Mouse (Mus musculus) frontal cortex, postnatal 10 days (tissue): ENCODE data around the gene Slc38a9.

Source experiments
- DNase-seq, 2 experiments: peaks; one replicate each; pipeline ENCODE4 v3.0.0; 2022; ENCODE audit warnings: low spot score in 2 of 2, mixed read lengths in 1 of 2

The Slc38a9 gene

GRCm38 (mm10) chr13:112745936-112746694, 85.6 kb downstream of the Slc38a9 start:
- no peak for DNase-seq

- no peak for DNase-seq
Measured at GRCm38 (mm10) chr13:112746695-112747055, 86.1 kb downstream of the Slc38a9 start.

GRCm38 (mm10) chr13:112747808-112748430, 87.4 kb downstream of the Slc38a9 start:
- no peak for DNase-seq

DNA sequence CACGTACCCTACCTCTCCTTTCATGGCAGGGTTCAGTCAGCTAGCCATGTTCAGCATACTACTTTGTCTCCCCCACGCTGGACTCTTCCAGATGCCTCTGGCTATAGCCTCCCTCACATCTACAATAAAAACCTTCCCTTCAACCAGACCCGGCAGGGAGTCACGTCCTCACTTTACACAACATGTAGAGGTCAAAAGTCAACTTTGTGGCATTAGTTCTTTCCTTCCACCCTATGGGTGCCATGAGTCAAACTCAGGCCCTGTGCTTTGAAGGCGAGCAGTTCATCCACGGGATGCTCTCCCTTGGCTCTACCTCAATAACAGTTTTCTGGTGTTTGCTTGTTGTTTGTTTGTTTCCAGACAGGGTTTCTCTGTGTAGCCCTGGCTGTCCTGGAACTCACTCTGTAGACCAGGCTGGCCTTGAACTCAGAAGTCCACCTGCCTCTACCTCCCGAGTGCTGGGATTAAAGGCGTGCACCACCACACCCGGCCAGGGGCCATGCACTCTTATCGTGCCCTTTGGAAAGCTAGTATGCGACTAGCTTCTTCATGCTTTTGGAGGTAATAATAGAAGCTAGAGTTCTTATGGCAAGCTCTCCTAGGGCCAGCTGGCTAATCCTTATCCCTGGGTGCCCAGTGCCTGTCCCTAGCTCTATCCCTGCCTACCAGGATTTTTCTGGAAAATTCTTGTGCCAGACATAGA, 88.4 kb downstream of the Slc38a9 start:
- DNase-seq: no peak

GRCm38 (mm10) chr13:112749881-112750280, 89.3 kb downstream of the Slc38a9 start:
- DNase-seq: no peak

DNA sequence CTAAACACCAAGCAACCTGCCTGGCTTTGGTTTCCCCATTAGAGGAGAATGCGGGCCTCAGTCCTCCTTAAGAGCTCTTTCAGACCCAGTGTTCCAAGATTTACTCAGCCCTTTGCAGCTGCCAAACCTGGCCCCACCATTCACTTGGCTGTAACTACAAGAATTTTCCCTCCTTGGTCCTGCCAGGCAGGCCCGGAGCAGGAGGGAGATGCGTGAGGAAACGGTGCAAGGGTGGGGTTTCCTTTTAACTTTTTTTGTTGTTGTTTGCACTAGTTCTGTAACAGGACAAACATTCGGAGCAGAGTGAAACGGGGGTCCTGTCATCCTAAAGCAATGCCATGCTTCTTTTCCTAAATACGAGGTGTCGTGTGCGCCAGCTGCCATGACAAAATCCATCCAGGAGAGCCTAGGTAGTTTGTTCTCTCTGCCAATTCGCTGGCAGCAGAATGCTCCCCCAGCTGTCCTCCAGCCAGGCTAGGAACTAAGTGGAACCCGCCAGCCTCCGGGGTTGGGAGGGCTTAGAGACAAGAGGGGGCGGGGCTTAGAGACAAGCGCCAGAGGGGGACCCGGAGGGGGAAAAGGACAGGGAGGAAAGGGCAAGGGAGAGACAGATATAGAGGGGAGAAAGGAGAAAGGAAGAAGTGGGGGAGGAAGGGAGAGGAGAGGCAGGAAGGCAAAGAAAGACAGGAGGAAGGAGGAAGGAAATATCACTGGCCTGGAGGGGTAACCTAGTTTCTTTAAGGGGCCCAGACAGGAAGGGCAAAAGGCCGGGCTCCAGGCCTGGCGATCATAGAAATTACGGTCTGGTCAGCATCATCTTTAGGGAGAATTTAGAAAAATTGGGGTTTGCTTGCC, 91.1 kb downstream of the Slc38a9 start:
- DNase-seq: peak in 1 of 2 experiments; percentile 35

DNA sequence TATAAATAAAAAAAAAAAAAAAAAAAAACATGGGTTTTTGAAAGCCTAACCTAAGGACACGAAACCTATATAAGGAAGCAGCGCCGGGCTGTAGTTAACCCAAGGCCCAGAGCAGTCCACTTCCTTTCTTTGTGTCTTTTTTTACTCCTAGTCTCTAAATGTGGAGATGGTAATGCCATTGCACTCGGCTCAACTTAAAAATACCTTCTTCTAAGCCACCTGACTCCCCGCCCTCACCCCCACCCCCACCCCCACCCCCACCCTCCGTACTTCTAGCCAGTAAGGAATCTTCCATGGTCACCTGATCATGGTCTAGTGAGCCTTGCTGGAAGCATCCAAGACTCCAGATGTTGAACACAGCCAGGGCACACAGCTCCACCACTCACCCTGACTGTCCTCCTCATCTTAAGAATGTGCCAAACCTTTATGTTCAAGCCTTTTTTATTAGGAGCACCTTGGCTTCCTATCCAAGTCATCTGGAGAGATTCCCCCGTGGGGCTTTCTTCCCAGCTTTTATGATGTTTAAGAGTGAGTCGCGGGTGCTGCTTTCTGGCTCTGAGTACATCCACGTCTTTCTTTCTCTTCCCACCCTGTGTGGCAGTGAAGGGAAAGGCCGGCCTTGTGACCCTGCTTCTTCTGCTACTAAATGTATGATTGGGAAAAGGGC, 91.9 kb downstream of the Slc38a9 start:
- no peak for DNase-seq

GRCm38 (mm10) chr13:112753522-112753921, 93.0 kb downstream of the Slc38a9 start:
- DNase-seq: no peak

GRCm38 (mm10) chr13:112754871-112755270, 94.3 kb downstream of the Slc38a9 start:
- DNase-seq: no peak

DNA sequence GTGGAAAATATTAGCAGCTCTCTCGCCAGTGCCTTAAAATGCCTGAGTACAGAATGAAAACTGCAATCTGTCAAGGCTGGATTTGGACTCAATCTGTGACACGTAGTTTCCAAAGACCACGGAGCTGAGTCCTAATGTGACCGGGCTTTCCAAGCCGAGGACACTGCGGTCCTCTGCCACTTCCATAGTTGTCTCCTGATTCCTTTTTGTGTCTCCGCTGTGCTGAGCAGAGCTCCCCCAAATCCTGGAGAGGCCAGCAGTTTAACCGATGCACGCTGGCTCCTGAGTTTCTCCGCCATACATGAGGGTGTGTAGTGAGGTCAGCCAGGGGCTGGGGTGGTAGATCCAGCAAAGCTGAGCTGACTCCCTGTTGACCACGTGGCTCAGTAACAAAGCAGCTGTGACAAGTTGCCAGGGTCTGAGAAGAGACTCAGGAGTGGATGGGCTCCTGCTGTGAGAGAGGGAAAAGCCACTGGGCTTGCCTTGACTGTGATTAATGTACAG, 95.0 kb downstream of the Slc38a9 start:
- no peak for DNase-seq

DNA sequence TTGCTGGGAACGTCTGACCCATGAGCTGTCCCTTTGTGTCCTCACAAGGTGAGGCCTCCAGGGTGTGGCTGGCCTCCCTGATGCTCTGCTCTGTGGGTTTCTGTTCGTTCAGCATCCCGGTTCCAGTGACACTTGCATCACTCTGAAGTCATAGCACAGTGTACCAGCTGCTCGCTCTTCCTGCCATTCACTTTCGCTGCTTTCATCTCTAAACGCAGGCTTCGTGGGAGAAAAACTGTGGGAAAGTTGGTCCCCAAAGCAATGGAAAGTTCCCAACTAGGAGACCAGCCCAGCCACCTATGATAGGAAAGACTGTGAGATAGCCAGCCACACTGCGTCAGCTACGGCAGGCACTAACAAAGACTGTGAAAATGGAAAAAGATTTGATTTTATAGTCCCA, 96.8 kb downstream of the Slc38a9 start:
- DNase-seq: no peak

- no peak for DNase-seq
Measured at GRCm38 (mm10) chr13:112758546-112759090, 98.1 kb downstream of the Slc38a9 start.

GRCm38 (mm10) chr13:112759364-112759763, 98.8 kb downstream of the Slc38a9 start:
- DNase-seq: no peak

DNA sequence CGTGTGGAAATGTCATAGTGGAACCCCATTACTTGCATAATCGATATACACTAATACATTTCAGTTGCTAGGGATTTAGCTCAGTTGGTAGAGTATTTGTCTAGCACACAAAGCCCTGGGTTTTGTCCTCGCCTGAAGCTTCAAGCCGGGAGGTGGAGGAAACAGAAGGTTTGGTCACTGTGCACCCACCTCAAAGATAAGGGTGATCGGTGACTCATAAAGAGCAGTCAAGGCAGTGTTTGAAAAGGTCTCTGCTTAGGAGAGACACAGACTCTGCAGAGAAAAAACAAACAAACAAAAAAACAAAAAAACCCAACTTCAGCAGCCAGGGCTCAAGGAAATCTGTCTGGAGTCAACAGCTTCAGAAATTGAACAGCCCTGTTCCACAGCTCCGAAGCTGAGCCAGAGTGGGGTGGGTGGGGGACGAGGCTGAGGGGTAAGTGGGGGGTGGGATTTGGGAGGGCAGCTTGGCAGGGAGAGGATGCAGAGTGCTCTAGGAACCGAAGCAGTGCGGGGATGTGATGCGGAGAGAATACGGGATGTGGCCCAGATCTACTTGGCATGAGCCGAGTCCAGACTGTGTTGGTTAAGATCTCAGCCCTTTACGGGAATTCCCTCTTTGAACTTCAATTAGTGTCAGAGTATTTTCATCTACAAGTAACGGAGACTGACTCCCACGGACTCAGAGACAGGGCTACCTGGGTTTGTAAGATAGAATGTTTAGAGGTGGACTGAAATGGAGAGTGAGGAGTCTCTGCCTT, 99.4 kb downstream of the Slc38a9 start:
- no peak for DNase-seq

DNA sequence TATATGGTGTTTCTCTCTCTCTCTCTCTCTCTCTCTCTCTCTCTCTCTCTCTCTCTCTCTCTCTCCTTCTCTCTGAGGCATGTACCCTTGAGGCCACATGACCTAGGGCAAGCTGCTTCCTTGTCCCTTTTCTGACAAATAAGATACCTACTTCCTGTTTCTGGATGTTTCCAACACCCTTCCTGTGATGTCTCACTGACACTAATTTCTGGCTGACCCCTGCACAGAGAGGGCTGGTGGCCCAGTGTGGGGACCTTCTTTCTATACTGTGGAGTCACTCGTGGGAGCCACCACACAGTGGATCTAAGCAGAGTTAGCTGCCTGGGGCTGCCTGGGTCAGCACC, 100.0 kb downstream of the Slc38a9 start:
- no peak for DNase-seq

- no peak for DNase-seq
Measured at GRCm38 (mm10) chr13:112761787-112762186, 101.2 kb downstream of the Slc38a9 start.

- no peak for DNase-seq
Measured at GRCm38 (mm10) chr13:112762548-112762947, 102.0 kb downstream of the Slc38a9 start.

- no peak for DNase-seq
Measured at GRCm38 (mm10) chr13:112763531-112764091, 103.1 kb downstream of the Slc38a9 start.

GRCm38 (mm10) chr13:112764556-112764955, 104.0 kb downstream of the Slc38a9 start:
- DNase-seq: no peak

- no peak for DNase-seq
Measured at GRCm38 (mm10) chr13:112765654-112766053, 105.1 kb downstream of the Slc38a9 start.
